Mouse (Mus musculus) liver, embryonic 14.5 days (tissue): ENCODE data around the gene Camp.

Experiments used
- CTCF ChIP-seq: IDR thresholded peaks from 2 replicates; pipeline ENCODE4 v1.5.1; 2016; ENCODE audit warnings: antibody characterized with exemption, low read depth, control low read depth
- EP300 ChIP-seq: IDR thresholded peaks from 2 replicates; pipeline ENCODE4 v1.6.1; 2016; ENCODE audit warnings: antibody characterized with exemption, low read depth

- no peak for TF ChIP-seq CTCF
- TF ChIP-seq EP300: no peak
These were observed 682 bp upstream of the Camp start for GRCm38 (mm10) chr9:109850099-109850498.
